Mouse (Mus musculus) urinary bladder, postnatal 10 days (tissue): ENCODE results near the gene Rraga.

Experiments used
- DNase-seq: peaks from one replicate; pipeline ENCODE4 v3.0.0; 2022; ENCODE audit warnings: low spot score

The Rraga gene

GRCm38 (mm10) chr4:86575283-86575983 is at the start of gene Rraga:
Gene Rraga, plus strand, starts transcription at chr4:86575668.
- peak; percentile 92 for DNase-seq

DNA sequence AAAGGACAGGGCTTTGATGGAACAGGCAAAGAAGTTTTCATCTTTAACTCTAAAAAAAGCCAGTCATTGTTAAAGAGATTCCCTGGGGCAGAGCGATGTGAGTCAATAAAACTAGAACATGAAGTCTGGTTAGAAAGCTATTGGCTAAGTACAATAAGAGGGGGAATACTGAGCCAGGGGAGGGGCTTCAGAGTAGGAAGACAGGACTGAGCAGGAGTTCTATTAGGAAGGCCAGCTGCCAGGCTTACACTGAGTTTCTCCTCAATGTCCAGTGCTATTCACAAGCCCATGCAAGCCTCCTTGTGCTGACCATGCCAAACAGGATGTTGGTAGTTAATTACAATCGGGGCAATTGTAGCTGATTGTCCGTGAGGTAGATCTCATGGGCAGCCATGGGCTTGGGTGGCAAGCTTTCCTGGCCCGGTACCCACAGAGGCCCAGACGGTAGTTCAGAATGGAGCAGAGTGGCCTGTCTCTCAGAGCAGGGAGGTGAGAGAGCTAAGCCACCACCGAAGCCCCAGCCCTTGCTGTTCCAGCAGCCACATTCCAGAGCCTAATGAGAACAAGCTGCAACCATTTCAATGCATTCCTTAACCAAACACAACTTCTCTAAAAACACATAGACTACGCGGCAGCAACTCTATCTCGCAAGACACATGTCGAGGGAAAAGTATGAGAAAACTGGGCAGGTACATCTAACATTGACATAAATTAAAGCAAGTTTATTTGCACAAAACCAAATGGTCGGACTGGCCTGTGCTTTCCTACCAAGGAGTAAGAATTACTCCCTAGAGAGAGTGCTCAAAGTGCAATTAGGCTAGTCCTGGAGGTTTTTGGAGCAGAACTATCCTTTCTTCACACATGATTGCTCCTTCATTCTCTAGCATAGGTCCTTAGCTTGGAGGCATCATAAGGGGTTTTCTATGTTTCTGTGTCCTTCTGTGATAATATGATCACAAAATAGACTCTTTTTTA is 48.0 kb upstream of the Rraga start:
- no peak for DNase-seq

- DNase-seq = no peak
These were observed 46.3 kb upstream of the Rraga start for GRCm38 (mm10) chr4:86529161-86529560.

DNA sequence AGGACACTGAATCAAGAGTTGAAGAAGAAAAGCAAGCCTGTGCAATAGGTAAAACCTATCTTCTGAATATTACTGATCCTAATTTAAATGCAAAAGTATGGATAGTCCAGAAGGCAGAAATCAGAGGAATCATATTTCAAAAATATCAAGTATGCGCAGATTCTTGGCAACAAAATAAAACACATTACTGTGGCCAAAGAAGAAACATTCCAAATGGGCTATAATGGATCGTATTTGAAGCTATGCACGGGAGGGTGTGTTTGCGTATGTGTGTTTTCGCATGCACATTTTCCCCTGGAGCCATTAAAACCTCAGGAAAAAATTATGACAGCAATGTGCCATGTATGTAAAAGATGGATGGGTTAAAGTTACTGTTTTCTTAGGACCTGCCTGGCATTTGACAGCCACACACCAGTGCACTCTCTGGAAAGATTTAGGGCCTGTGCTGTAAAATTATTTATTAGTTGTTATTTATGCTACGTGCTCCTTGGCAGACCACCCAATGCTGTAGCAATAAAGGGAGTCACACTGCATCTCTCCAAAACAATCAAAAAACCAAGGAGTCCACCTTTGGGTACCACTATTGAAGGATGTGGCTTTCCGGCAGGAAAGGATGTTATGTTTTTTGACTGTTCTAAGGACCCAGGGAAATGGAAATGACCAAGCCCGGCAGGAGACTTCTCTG is 41.9 kb upstream of the Rraga start:
- DNase-seq = no peak

DNA sequence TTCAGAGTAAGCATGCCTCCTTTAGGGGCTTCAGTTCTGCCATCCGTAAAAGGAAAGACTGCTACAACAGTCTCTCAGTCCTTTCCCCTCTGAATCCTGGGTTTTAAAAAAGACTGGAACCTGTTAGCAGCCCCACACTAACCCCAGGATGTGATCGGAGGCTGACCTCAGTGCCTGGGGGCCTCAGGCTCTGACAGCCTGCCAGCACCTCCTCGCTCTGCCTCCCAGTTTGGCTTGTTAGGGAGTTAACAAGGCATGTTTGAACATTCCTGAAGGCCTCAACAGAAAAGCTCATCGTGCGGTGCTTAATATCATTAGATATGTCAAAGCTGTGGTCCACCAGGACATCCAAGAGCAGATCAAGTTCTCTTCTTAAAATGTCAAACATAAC is 41.4 kb upstream of the Rraga start:
- no peak for DNase-seq

DNA sequence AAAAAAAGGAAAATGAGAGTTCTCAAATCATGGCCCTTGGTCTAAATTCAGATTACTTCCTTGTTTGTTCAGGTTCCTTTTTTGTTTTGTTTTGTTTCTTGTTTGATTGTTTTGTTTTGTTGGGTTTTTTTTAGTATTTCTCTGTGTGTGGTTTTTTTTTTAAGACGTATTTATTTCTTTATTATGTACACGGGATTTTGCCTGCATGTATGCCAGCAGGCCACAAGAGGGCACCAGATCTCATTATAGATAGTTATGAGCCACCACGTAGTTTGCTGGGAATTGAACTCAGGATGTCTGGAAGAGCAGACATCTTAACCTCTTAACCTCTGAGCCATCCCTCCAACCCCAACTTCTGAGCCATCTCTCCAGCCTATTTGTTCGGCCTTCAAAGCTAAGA is 37.5 kb upstream of the Rraga start:
- DNase-seq = no peak

- DNase-seq = no peak
These were observed 36.5 kb upstream of the Rraga start for GRCm38 (mm10) chr4:86538936-86539335.

DNA sequence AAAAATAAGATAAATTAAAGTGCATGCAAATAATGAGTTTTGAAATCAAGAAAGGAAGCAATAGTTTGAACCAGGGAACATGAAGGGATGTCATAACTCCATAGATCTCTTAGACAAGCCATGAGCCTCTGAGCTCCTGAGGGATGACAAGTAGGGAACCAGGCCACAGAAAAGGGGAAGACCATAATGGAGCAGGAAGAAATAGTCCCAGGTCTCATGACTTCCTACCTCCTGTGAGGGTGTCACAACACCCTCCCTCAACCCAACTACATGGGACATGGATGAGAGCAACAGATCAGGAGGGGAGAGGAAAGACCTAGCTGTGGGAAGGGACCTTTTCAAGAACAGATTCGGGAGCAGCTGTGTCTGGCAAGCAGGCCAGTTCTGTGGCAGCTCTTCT is 33.9 kb upstream of the Rraga start:
- DNase-seq = no peak

DNA sequence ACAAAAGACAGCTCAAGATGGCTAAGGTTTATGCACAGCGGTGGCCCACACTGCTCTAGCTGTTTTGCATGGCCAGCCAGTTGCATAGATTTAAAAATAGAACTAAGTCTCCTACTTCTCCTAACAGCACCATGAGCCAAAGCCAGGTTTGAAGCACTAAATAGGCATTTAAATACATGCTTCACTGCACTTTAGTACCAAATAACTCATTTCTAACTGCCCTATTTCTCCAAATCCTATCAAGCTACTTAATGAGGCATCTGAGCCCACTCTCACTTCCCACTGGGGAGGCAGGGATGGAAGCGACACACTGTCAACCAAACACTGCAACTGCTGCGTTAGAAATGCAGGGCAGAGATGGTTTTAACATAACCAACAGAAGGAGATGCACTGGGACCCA is 31.5 kb upstream of the Rraga start:
- DNase-seq = no peak

- no peak for DNase-seq
These were observed 29.9 kb upstream of the Rraga start for GRCm38 (mm10) chr4:86545615-86546014.

DNA sequence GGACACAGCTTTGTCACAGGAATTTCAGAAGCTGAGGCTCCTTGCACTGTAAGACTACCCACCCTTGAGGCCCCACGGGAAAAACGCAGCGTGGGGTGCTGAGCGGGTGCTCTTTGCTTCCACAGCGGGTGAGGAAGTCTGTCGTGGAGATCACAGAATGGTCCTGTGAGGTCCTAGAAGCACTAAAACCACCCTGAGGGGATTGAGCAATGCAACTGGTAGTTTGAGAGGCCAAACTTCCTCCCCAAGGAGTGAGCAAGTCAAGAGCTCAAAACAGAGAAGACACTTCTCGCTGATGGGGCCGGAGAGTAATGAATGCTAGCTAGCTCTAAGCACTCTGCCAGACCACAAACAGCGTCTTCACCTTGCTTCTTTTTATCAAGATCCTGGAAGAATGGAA is 27.1 kb upstream of the Rraga start:
- DNase-seq = no peak

DNA sequence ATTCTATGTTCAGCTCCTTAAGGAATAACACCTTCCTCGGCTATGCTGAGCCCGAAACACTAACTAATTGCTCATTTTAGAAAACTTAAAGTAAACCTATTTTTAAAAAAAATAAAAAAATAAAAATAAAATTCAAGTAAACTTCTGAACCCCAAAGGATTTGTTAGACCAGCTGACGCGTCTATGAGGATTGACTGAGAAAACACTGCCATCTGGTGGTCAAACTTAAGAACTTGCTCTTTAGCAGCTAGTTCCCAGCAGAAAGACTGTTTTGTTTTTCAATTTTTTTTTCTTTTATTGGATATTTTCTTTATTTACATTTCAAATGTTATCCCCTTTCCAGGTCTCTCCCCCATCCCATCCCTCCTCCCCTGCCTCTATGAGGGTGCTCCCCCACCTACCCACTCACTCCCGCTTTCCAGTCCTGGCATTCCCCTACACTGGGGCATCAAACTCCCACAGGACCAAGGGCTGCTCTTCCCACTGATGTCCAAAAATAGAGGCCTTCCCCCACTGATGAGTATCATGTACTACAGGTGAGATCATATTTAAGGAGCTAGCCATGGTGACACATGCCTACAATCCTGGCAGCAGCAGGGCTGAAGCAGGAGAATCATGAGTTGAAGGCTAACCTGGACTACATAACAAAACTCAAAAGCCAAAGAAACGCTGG is 20.3 kb upstream of the Rraga start:
- no peak for DNase-seq

DNA sequence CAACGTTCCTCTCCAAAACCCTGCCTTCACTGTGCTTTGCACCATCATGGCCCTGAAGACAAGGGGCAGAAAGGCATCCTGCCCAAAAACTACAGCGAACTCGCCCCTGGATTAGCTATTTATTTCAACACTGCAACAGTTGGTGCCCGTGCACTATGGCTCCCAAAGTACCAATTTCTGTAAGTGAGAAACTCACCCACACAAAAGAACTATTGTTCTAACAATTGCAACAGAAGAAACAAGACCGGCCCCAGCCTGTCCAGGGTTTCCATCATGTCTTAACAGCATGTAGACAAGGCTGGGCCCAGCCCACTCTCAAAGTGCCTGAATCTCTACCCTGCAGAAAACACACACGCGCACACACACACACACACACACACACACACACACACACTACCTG is 18.1 kb upstream of the Rraga start:
- DNase-seq = no peak

DNA sequence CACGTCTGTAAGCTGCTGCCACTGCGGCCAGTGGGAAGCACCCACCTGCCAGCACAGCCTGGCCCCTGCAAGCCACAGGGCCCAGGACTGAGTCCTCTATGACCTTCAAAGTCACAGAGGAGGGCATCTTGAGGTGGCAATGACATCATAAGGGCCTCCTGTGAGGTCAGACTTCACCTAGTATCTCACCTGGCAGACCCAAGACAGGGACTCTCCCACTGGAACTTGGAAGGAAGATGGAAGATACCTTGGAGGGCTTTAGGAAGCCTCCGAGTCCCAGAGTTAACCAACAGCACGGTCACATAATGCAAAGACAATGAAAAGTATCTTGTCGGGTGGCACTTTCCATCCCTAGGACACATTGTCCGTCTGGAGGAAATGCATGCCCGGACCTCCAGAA is 17.2 kb upstream of the Rraga start, which contains the start of gene Saxo1:
TSS of gene Saxo1 (minus strand) at position 101 of the 400 bp plus-strand sequence.
- DNase-seq = no peak

- no peak for DNase-seq
These were observed 16.5 kb upstream of the Rraga start for GRCm38 (mm10) chr4:86559006-86559405.

- DNase-seq = no peak
These were observed 14.4 kb upstream of the Rraga start for GRCm38 (mm10) chr4:86561061-86561460.

- no peak for DNase-seq
These were observed 557 bp upstream of the Rraga start for GRCm38 (mm10) chr4:86574939-86575282.

DNA sequence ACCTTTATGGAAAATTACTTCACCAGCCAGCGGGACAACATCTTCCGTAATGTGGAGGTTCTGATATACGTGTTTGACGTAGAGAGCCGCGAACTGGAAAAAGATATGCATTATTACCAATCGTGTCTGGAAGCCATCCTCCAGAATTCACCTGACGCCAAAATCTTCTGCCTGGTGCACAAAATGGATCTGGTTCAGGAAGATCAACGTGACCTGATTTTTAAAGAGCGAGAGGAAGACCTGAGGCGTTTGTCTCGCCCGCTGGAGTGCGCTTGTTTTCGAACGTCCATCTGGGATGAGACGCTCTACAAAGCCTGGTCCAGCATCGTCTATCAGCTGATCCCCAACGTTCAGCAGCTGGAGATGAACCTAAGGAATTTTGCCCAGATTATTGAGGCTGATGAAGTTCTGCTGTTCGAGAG is 663 bp downstream of the Rraga start:
- DNase-seq = no peak

GRCm38 (mm10) chr4:86576630-86577225 is 1.3 kb downstream of the Rraga start:
- no peak for DNase-seq

GRCm38 (mm10) chr4:86580056-86580455 is 4.6 kb downstream of the Rraga start:
- no peak for DNase-seq

DNA sequence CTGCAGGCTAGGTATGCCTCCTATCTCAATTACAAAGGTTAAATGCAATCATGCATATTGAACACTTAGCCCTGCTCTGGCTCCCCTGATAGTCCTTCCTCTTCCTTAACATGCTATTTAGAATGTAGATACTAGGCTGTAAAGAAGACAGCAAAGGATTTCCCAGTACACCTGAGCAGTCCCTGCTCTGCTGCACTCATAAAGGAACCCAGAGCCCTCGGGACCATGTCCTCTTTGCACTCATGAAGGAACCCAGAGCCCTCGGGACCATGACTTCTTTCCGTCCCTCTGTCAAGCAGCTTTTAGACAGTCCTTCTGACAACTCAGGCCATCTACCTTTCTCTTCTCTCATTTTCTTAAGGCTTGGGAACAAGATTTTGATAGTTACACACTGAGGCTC is 5.1 kb downstream of the Rraga start:
- DNase-seq = no peak

GRCm38 (mm10) chr4:86588236-86588635 is 12.8 kb downstream of the Rraga start:
- DNase-seq = no peak
